ENCODE assay signal across 9 mouse cellular contexts in genomic region chr12:55372424-55373055, GRCm38 (mm10). TPM values are rescaled to one million over a fixed set of nuclear protein-coding genes. Genes with fewer than 3 reads are reported as not detected.
DNase-seq lines count a peak whose midpoint lies in the region; ATAC-seq and TF ChIP-seq lines count a peak whose summit lies in the region.
"Had no signal": no experiment of that assay in that cellular context is flagged by ENCODE, and none has a peak within 500 bp of the region (broad histone marks: within the 10 kb centered on the region; RNA-seq: fewer than 3 reads in every experiment).

No protein-coding gene starts in this region.

- no peak overlapping the region for H3K9ac ChIP-seq in intestine, postnatal 0 days (ENCODE audit: low read depth, low read length)
- no peak overlapping the region for H3K9ac ChIP-seq in intestine, embryonic 15.5 days
- no peak overlapping the region for H3K9ac ChIP-seq in midbrain, postnatal 0 days (replicated peaks; ENCODE audit: low read length, poor library complexity, severe bottlenecking)
- H3K9ac ChIP-seq in midbrain, embryonic 11.5 days (ENCODE audit: low read length): no peak overlapping the region
- H3K9ac ChIP-seq: embryonic facial prominence, embryonic 12.5 days; heart, embryonic 15.5 days had no signal

- no peak overlapping the region for H3K4me3 ChIP-seq in intestine, postnatal 0 days (ENCODE audit: low read depth, low read length)
- no peak overlapping the region for H3K4me3 ChIP-seq in intestine, embryonic 15.5 days (replicated peaks)
- H3K4me3 ChIP-seq in midbrain, postnatal 0 days (ENCODE audit: low read depth, low read length): no peak overlapping the region
- no peak overlapping the region for H3K4me3 ChIP-seq in midbrain, embryonic 11.5 days (ENCODE audit: low read depth, low read length)
- H3K4me3 ChIP-seq: embryonic facial prominence, embryonic 12.5 days; heart, embryonic 15.5 days had no signal

- H3K4me2 ChIP-seq in intestine, postnatal 0 days (replicated peaks; ENCODE audit: low read depth): no peak overlapping the region
- no peak overlapping the region for H3K4me2 ChIP-seq in intestine, embryonic 15.5 days (replicated peaks)
- no peak overlapping the region for H3K4me2 ChIP-seq in midbrain, postnatal 0 days (ENCODE audit: low read depth, low read length, poor library complexity, severe bottlenecking)
- no peak overlapping the region for H3K4me2 ChIP-seq in midbrain, embryonic 11.5 days
- H3K4me2 ChIP-seq: embryonic facial prominence, embryonic 12.5 days; heart, embryonic 15.5 days had no signal

- H3K4me1 ChIP-seq in intestine, postnatal 0 days (replicated peaks; ENCODE audit: control insufficient read depth, insufficient read depth, low read length): no peaks in the 10 kb centered on the region
- no peaks in the 10 kb centered on the region for H3K4me1 ChIP-seq in intestine, embryonic 15.5 days (replicated peaks)
- H3K4me1 ChIP-seq in midbrain, postnatal 0 days (ENCODE audit: insufficient read depth, low read length): no peaks in the 10 kb centered on the region
- no peaks in the 10 kb centered on the region for H3K4me1 ChIP-seq in midbrain, embryonic 11.5 days (ENCODE audit: control insufficient read depth, insufficient read depth, low read length)
- H3K4me1 ChIP-seq: embryonic facial prominence, embryonic 12.5 days; heart, embryonic 15.5 days had no signal

- H3K9me3 ChIP-seq in intestine, postnatal 0 days (ENCODE audit: control insufficient read depth): no peaks in the 10 kb centered on the region
- H3K9me3 ChIP-seq in intestine, embryonic 15.5 days: no peaks in the 10 kb centered on the region
- H3K9me3 ChIP-seq in midbrain, postnatal 0 days (ENCODE audit: low read length): no peaks in the 10 kb centered on the region
- H3K9me3 ChIP-seq in midbrain, embryonic 11.5 days (ENCODE audit: control insufficient read depth, low read length): no peaks in the 10 kb centered on the region
- H3K9me3 ChIP-seq: embryonic facial prominence, embryonic 12.5 days; heart, embryonic 15.5 days had no signal

- 77% methylated on average over 3 of the region's 3 CpGs for WGBS in intestine, postnatal 0 days
- WGBS in intestine, embryonic 15.5 days: 79% methylated on average over 3 of the region's 3 CpGs
- WGBS in midbrain, postnatal 0 days: 83% methylated on average over 3 of the region's 3 CpGs
- 94% methylated on average over 3 of the region's 3 CpGs for WGBS in midbrain, embryonic 11.5 days

- TF ChIP-seq CTCF in intestine, postnatal 0 days (IDR thresholded peaks at IDR 0.05; ENCODE audit: low read depth): peak; percentile 59
- peak; percentile 62 for TF ChIP-seq CTCF in midbrain, postnatal 0 days (IDR thresholded peaks at IDR 0.05)

- no peaks in the 10 kb centered on the region for H3K36me3 ChIP-seq in intestine, postnatal 0 days (ENCODE audit: control insufficient read depth, insufficient read depth)
- H3K36me3 ChIP-seq in intestine, embryonic 15.5 days: no peaks in the 10 kb centered on the region
- H3K36me3 ChIP-seq in midbrain, postnatal 0 days (ENCODE audit: insufficient read depth, low read length): 0 out of 2 replicates have a peak, but pooled peaks cover 3% of the 10 kb centered on the region
- no peaks in the 10 kb centered on the region for H3K36me3 ChIP-seq in midbrain, embryonic 11.5 days (ENCODE audit: control insufficient read depth, insufficient read depth, low read length)
- H3K36me3 ChIP-seq: embryonic facial prominence, embryonic 12.5 days; heart, embryonic 15.5 days had no signal

- no peak for ATAC-seq in intestine, postnatal 0 days
- ATAC-seq in intestine, embryonic 15.5 days: no peak
- no peak for ATAC-seq in midbrain, postnatal 0 days (ENCODE audit: low FRiP score)
- no peak for ATAC-seq in midbrain, embryonic 11.5 days (ENCODE audit: low FRiP score)
- ATAC-seq in erythroblast, adult 5-6 weeks (replicated peaks; ENCODE audit: low FRiP score, poor library complexity, severe bottlenecking): no peak

- peak; percentile 5 for DNase-seq in midbrain, postnatal 0 days (ENCODE audit: low spot score)
- DNase-seq in midbrain, embryonic 11.5 days (ENCODE audit: low spot score, missing footprints): no peak
- DNase-seq in adipocyte (ENCODE audit: low spot score): peak; percentile 62
- peak; percentile 57 for DNase-seq in thymus, postnatal 25 days

- H3K27ac ChIP-seq in intestine, postnatal 0 days (ENCODE audit: low read depth, low read length): no peak overlapping the region
- H3K27ac ChIP-seq in intestine, embryonic 15.5 days: no peak overlapping the region
- H3K27ac ChIP-seq in midbrain, postnatal 0 days (ENCODE audit: low read depth, low read length): no peak overlapping the region
- no peak overlapping the region for H3K27ac ChIP-seq in midbrain, embryonic 11.5 days (ENCODE audit: low read depth, low read length)
- H3K27ac ChIP-seq: embryonic facial prominence, embryonic 12.5 days; heart, embryonic 15.5 days had no signal

- H3K27me3 ChIP-seq in intestine, postnatal 0 days (replicated peaks; ENCODE audit: control insufficient read depth, insufficient read depth, low read length): no peaks in the 10 kb centered on the region
- no peaks in the 10 kb centered on the region for H3K27me3 ChIP-seq in intestine, embryonic 15.5 days (replicated peaks)
- H3K27me3 ChIP-seq in midbrain, postnatal 0 days (ENCODE audit: insufficient read depth, low read length): no peaks in the 10 kb centered on the region
- H3K27me3 ChIP-seq in midbrain, embryonic 11.5 days (ENCODE audit: control insufficient read depth, insufficient read depth, low read length): no peaks in the 10 kb centered on the region
- H3K27me3 ChIP-seq: embryonic facial prominence, embryonic 12.5 days; heart, embryonic 15.5 days had no signal

RNA-seq across cellular contexts. Expression of gene Psma6, which starts 11.5 kb away (rescaled TPM):
- 279 and 292 TPM in 2 replicates for polyA plus RNA-seq in intestine, postnatal 0 days (2015; fragmentation: Nextera tagmentation; extraction: Ambion mirVana)
- 413 and 421 TPM in 2 replicates for polyA plus RNA-seq in intestine, embryonic 15.5 days (2015; fragmentation: Nextera tagmentation; extraction: Ambion mirVana)
- total RNA-seq in midbrain, postnatal 0 days (2014; rRNA removed): 91.1 and 102 TPM in 2 replicates
- 422 and 424 TPM in 2 replicates for polyA plus RNA-seq in midbrain, postnatal 0 days (2015; fragmentation: Nextera tagmentation; extraction: Ambion mirVana)
- polyA plus RNA-seq in midbrain, embryonic 11.5 days (2014; fragmentation: Nextera tagmentation; extraction: Ambion mirVana): 506 and 513 TPM in 2 replicates
- 66.3 and 98.4 TPM in 2 replicates for total RNA-seq in erythroblast, adult 5-6 weeks (2015; ENCODE audit: low replicate concordance)
- 99.5 and 111 TPM in 2 replicates for total RNA-seq in erythroblast, adult 5-6 weeks (2017; ENCODE audit: low replicate concordance)
